Mouse (Mus musculus) 3134 (cell line): ENCODE measurements around the gene Snap47.
"Not testable (repeated sequence)": the region's sequence is repeated elsewhere in the genome, so short reads cannot be mapped to it uniquely, and the experiment has no call there.

Experiments used
- DNase-seq: peaks from one replicate; pipeline ENCODE4 v3.0.0-alpha.2; 2011; ENCODE audit warnings: low spot score; ENCODE audit not compliant: insufficient read length; ENCODE audit errors: extremely low read depth

Gene Snap47

DNA sequence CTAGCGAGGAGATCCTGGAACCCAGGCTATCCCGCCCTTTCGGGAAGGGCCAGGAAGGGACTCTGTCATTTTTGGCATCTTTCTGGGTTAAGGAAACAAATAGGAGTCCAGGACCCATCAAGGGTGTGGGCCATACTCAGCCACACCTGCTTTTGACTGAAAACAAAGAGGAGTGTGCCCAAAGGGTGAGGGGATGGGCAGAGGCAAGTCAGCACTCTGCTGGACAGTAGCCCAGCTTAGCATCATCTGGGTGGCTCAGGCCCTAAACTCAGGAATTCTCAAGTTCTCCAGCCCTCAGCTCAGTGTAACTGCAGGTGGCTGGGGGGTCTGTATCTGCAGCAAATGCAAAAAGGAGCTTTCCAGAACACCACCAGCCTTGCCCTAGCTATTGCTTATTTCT lies 73.0 kb downstream of the Snap47 start:
- DNase-seq: no peak

- DNase-seq: no peak
Observed at GRCm38 (mm10) chr11:59375475-59375874, 75.5 kb downstream of the Snap47 start, which contains the start of gene Prss38. Gene Prss38 (minus strand): TSS chr11:59375657.

- no peak for DNase-seq
Observed at GRCm38 (mm10) chr11:59369848-59370247, 81.1 kb downstream of the Snap47 start.

DNA sequence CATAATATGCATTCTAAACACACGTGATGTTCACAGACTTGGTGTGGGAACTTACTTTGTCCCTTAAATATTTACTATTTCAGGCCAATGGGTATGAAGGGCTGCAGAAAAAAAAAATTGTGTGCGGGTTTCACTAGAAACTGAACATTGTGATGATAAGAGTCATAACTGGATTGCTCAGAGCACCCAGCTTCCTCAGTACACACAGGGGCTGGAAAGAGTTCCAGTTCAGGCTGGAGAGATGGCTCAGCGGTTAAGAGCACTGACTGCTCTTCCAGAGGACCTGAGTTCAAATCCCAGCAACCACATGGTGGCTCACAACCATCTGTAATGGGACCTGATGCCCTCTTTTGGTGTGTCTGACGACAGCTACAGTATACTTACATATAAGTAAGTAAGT lies 83.0 kb downstream of the Snap47 start:
- DNase-seq: not testable (repeated sequence)

- no peak for DNase-seq
Observed at GRCm38 (mm10) chr11:59366633-59367032, 84.4 kb downstream of the Snap47 start.

DNA sequence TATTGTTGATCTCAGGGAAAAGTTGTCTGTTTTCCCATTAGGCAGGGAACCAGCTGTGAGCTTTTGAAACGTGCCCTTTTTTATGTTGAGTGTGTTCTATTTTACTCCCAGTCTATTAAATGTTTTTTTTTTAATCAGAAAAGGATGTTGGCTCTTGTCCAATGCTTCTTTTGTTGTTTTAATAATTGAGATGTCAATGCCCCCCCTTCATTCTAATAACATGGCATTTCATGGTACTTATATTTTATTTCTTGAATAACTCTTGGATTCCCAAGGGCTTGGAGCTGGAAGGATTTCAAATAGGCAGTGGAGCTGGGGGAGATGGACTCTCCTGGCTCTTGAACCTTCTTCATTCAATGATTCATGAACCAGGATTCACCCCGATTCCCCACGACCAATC lies 85.0 kb downstream of the Snap47 start:
- no peak for DNase-seq

GRCm38 (mm10) chr11:59364417-59364816 lies 86.6 kb downstream of the Snap47 start:
- DNase-seq: no peak

- no peak for DNase-seq
Observed at GRCm38 (mm10) chr11:59364007-59364406, 87.0 kb downstream of the Snap47 start.

GRCm38 (mm10) chr11:59361291-59361690 lies 89.7 kb downstream of the Snap47 start:
- DNase-seq: no peak
